Mouse (Mus musculus) cerebellum, adult 2 months (tissue): ENCODE data around the gene Opn3. TPM values are rescaled to one million over a fixed set of nuclear protein-coding genes. Genes with fewer than 3 reads are reported as not detected.

Experiments
- DNase-seq, 2 experiments: peaks; one replicate each; pipeline ENCODE4 v3.0.0; 2021
- H3K27ac ChIP-seq: fragments of 200-500 bp; 2 replicates; pipeline ENCODE4 v1.5.1; 2012; ENCODE audit warnings: low read length, control low read depth, inconsistent platforms; ENCODE audit not compliant: insufficient read depth
- H3K27me3 ChIP-seq: fragments of 200-500 bp; 2 replicates; pipeline ENCODE4 v1.6.1; 2012; ENCODE audit warnings: inconsistent platforms, mild to moderate bottlenecking, low read length, moderate library complexity; ENCODE audit not compliant: control insufficient read depth, insufficient read depth
- H3K4me1 ChIP-seq: fragments of 200-500 bp; 2 replicates; pipeline ENCODE4 v1.6.1; 2011; ENCODE audit warnings: low read length; ENCODE audit not compliant: control insufficient read depth, insufficient read depth
- H3K4me3 ChIP-seq: fragments of 200-500 bp; replicated peaks from 2 replicates; pipeline ENCODE3; 2011; ENCODE audit warnings: mild to moderate bottlenecking, low read depth, low read length, control low read depth; ENCODE audit not compliant: insufficient read depth
- CTCF ChIP-seq: fragments of 200-500 bp; IDR thresholded peaks from 2 replicates; pipeline ENCODE4 v1.5.1; 2011; ENCODE audit warnings: low read depth, mild to moderate bottlenecking, control low read depth, low read length, moderate library complexity, borderline replicate concordance; ENCODE audit not compliant: insufficient read depth
- POLR2A ChIP-seq: fragments of 200-500 bp; IDR thresholded peaks from 2 replicates; pipeline ENCODE4 v1.6.1; 2011; ENCODE audit warnings: low read length, control low read depth, borderline replicate concordance; ENCODE audit not compliant: insufficient read depth
- WGBS: fragments of 180-500 bp; shearing (Covaris S2); methylation state at CpG from one replicate; pipeline ENCODE4 v1.1.7; 2018; 5-methylcytosine and 5-hydroxymethylcytosine counted together
- polyA plus RNA-seq: library from polyadenylated mRNA; depleted of rRNA; stranded (reverse); fragments of >200 nt; gene quantifications from 2 replicates; pipeline ENCODE4 v1.2.3, GENCODE M21; 2012; rRNA removed

Gene Opn3
- 6.7 and 7.7 TPM in 2 replicates for polyA plus RNA-seq

GRCm38 (mm10) chr1:175692246-175692996 is at the start of gene Opn3, which contains the start of gene Chml:
Gene Opn3 (minus strand): TSS chr1:175692776.
Gene Chml (minus strand): TSS chr1:175692901.
- Histone ChIP-seq H3K27ac (no peak within 1 kb of the TSS), H3K27me3 (no peaks in the 10 kb centered on the region), H3K4me1 (no peaks in the 10 kb centered on the region), H3K4me3 (peak within 1 kb of the TSS; percentile 77)
- no peak for TF ChIP-seq CTCF
- TF ChIP-seq POLR2A: peak; percentile 39; the same call in 1 of the 2 replicates
- DNase-seq: peak; percentile 98
- under 1% methylated on average over 72 of the region's 73 CpGs for WGBS

GRCm38 (mm10) chr1:175725771-175726170 is 33.2 kb upstream of the Opn3 start:
- DNase-seq: no peak
- no peak for TF ChIP-seq POLR2A
- no peak for TF ChIP-seq CTCF
- Histone ChIP-seq H3K27me3 (no peaks in the 10 kb centered on the region), H3K4me1 (no peaks in the 10 kb centered on the region), H3K27ac (no peak overlapping the region), H3K4me3 (no peak overlapping the region)
- 55% methylated on average over 7 of the region's 7 CpGs for WGBS

GRCm38 (mm10) chr1:175716832-175717231 is 24.3 kb upstream of the Opn3 start:
- 92% methylated on average over 9 of the region's 9 CpGs for WGBS

GRCm38 (mm10) chr1:175712338-175712909 is 19.8 kb upstream of the Opn3 start:
- 30% methylated on average over 11 of the region's 11 CpGs for WGBS
- TF ChIP-seq POLR2A (no peak), CTCF (no peak)
- no peaks in the 10 kb centered on the region for H3K27me3 ChIP-seq
- H3K27ac ChIP-seq: no peak overlapping the region
- no peak overlapping the region for H3K4me3 ChIP-seq
- no peaks in the 10 kb centered on the region for H3K4me1 ChIP-seq
- DNase-seq: no peak

More at GRCm38 (mm10) chr1:175716832-175717231, 24.3 kb upstream of the Opn3 start:
- H3K27ac ChIP-seq: no peak overlapping the region
- no peak overlapping the region for H3K4me3 ChIP-seq
- no peaks in the 10 kb centered on the region for H3K4me1 ChIP-seq
- no peak for TF ChIP-seq POLR2A
- TF ChIP-seq CTCF: no peak
- no peak for DNase-seq
- H3K27me3 ChIP-seq: no peaks in the 10 kb centered on the region

GRCm38 (mm10) chr1:175708013-175708412 is 15.4 kb upstream of the Opn3 start:
- H3K27ac ChIP-seq: no peak overlapping the region
- no peaks in the 10 kb centered on the region for H3K4me1 ChIP-seq
- TF ChIP-seq CTCF (no peak), POLR2A (no peak)
- H3K27me3 ChIP-seq: no peaks in the 10 kb centered on the region
- DNase-seq: no peak
- no peak overlapping the region for H3K4me3 ChIP-seq

- WGBS: 66% methylated on average over 5 of the region's 5 CpGs
- no peak overlapping the region for H3K4me3 ChIP-seq
- no peak for DNase-seq
- H3K27ac ChIP-seq: no peak overlapping the region
- TF ChIP-seq POLR2A (no peak), CTCF (no peak)
- H3K27me3 ChIP-seq: no peaks in the 10 kb centered on the region
- H3K4me1 ChIP-seq: no peaks in the 10 kb centered on the region
Observed at GRCm38 (mm10) chr1:175707599-175707998, 15.0 kb upstream of the Opn3 start.

- H3K27ac ChIP-seq: no peak overlapping the region
- 78% methylated on average over 4 of the region's 4 CpGs for WGBS
- H3K4me3 ChIP-seq: no peak overlapping the region
- no peak for DNase-seq
- H3K4me1 ChIP-seq: no peaks in the 10 kb centered on the region
- TF ChIP-seq CTCF (no peak), POLR2A (no peak)
- no peaks in the 10 kb centered on the region for H3K27me3 ChIP-seq
Observed at GRCm38 (mm10) chr1:175701145-175701544, 8.6 kb upstream of the Opn3 start.

- Histone ChIP-seq H3K27ac (no peak overlapping the region), H3K27me3 (no peaks in the 10 kb centered on the region), H3K4me1 (no peaks in the 10 kb centered on the region), H3K4me3 (no peak overlapping the region)
- DNase-seq: no peak
- 47% methylated on average over 4 of the region's 4 CpGs for WGBS
- no peak for TF ChIP-seq POLR2A
- TF ChIP-seq CTCF: no peak
Observed at GRCm38 (mm10) chr1:175699796-175700195, 7.2 kb upstream of the Opn3 start.
